Mouse (Mus musculus): Measurements from ENCODE around the gene Gper1.

Gper1 gene

GRCm38 (mm10) chr5:139423026-139423865 lies at the start of gene Gper1:
Gene Gper1 (plus strand): TSS chr5:139423151.
- DNase-seq (ENCODE audit: low spot score in 2 of 2) = peak in 1 of 2 experiments; percentile 50

GRCm38 (mm10) chr5:139373889-139374444 lies 49.0 kb upstream of the Gper1 start:
- no peak for DNase-seq (ENCODE audit: low spot score in 2 of 2)

GRCm38 (mm10) chr5:139374841-139375240 lies 48.1 kb upstream of the Gper1 start:
- DNase-seq (ENCODE audit: low spot score in 2 of 2) = no peak

- no peak for DNase-seq (ENCODE audit: low spot score in 2 of 2)
Measured at GRCm38 (mm10) chr5:139377468-139378270, 45.3 kb upstream of the Gper1 start, which contains the start of gene Gpr146. Gene Gpr146 (plus strand): TSS chr5:139377697.

GRCm38 (mm10) chr5:139378271-139378556 lies 44.7 kb upstream of the Gper1 start:
- no peak for DNase-seq (ENCODE audit: low spot score in 2 of 2)

- DNase-seq (ENCODE audit: low spot score in 2 of 2) = no peak
Measured at GRCm38 (mm10) chr5:139378986-139379629, 43.8 kb upstream of the Gper1 start.

GRCm38 (mm10) chr5:139379771-139380384 lies 43.1 kb upstream of the Gper1 start:
- DNase-seq (ENCODE audit: low spot score in 2 of 2) = no peak

- DNase-seq (ENCODE audit: low spot score in 2 of 2) = peak; percentile 85 to 88
Measured at GRCm38 (mm10) chr5:139380385-139381248, 42.3 kb upstream of the Gper1 start.

GRCm38 (mm10) chr5:139381586-139382513 lies 41.1 kb upstream of the Gper1 start:
- DNase-seq (ENCODE audit: low spot score in 2 of 2) = no peak

- no peak for DNase-seq (ENCODE audit: low spot score in 2 of 2)
Measured at GRCm38 (mm10) chr5:139382760-139383159, 40.2 kb upstream of the Gper1 start.

- no peak for DNase-seq (ENCODE audit: low spot score in 2 of 2)
Measured at GRCm38 (mm10) chr5:139383234-139383633, 39.7 kb upstream of the Gper1 start.

- no peak for DNase-seq (ENCODE audit: low spot score in 2 of 2)
Measured at GRCm38 (mm10) chr5:139384531-139384930, 38.4 kb upstream of the Gper1 start.

GRCm38 (mm10) chr5:139386047-139386446 lies 36.9 kb upstream of the Gper1 start:
- no peak for DNase-seq (ENCODE audit: low spot score in 2 of 2)

- DNase-seq (ENCODE audit: low spot score in 2 of 2) = no peak
Measured at GRCm38 (mm10) chr5:139387329-139388194, 35.4 kb upstream of the Gper1 start.

- no peak for DNase-seq (ENCODE audit: low spot score in 2 of 2)
Measured at GRCm38 (mm10) chr5:139388195-139388570, 34.8 kb upstream of the Gper1 start.

- DNase-seq (ENCODE audit: low spot score in 2 of 2) = peak; percentile 60 to 73
Measured at GRCm38 (mm10) chr5:139388694-139389675, 34.0 kb upstream of the Gper1 start.

- peak; percentile 43 to 59 for DNase-seq (ENCODE audit: low spot score in 2 of 2)
Measured at GRCm38 (mm10) chr5:139389676-139390061, 33.3 kb upstream of the Gper1 start.
